Mouse (Mus musculus) R1 (cell line): ENCODE results near the gene Gar1.

Source experiments
- DNase-seq: peaks from one replicate; pipeline ENCODE4 v3.0.0-alpha.2; 2018; ENCODE audit warnings: low read depth, low spot score

Gene Gar1

GRCm38 (mm10) chr3:129803765-129804164 is 27.4 kb downstream of the Gar1 start, which contains the start of gene Lrit3:
Gene Lrit3 (minus strand): TSS chr3:129804030.
- DNase-seq, result no peak

GRCm38 (mm10) chr3:129799011-129799410 is 32.2 kb downstream of the Gar1 start:
- DNase-seq, result no peak

GRCm38 (mm10) chr3:129798551-129798950 is 32.6 kb downstream of the Gar1 start:
- no peak for DNase-seq

- DNase-seq, result no peak
Measured at GRCm38 (mm10) chr3:129797341-129797740, 33.9 kb downstream of the Gar1 start.

GRCm38 (mm10) chr3:129793801-129794200 is 37.4 kb downstream of the Gar1 start:
- DNase-seq, result no peak

- no peak for DNase-seq
Measured at GRCm38 (mm10) chr3:129782746-129783145, 48.5 kb downstream of the Gar1 start.

- DNase-seq, result no peak
Measured at GRCm38 (mm10) chr3:129781435-129781834, 49.8 kb downstream of the Gar1 start.
